Mouse (Mus musculus) embryonic fibroblast, embryonic 13.5 days (primary cell): ENCODE data around the gene Tanc2.

Experiments used
- CTCF ChIP-seq: IDR thresholded peaks from 2 replicates; pipeline ENCODE4 v1.5.1; 2011; ENCODE audit warnings: mild to moderate bottlenecking, control low read depth, low read length, moderate library complexity, borderline replicate concordance; ENCODE audit not compliant: insufficient read depth
- POLR2A ChIP-seq: IDR thresholded peaks from 2 replicates; pipeline ENCODE4 v1.6.1; 2011; ENCODE audit warnings: low read depth, mild to moderate bottlenecking, control low read depth, low read length, moderate library complexity

- TF ChIP-seq POLR2A = no peak
- no peak for TF ChIP-seq CTCF
These were observed 78.1 kb downstream of the Tanc2 start for GRCm38 (mm10) chr11:105667879-105668278.
